Mouse (Mus musculus) bone marrow macrophage, adult 2 months (primary cell): Measurements from ENCODE around the gene Gdpd4. TPM values are rescaled to one million over a fixed set of nuclear protein-coding genes. Genes with fewer than 3 reads are reported as not detected.

Source experiments
- H3K27ac ChIP-seq: 2 replicates; pipeline ENCODE4 v1.5.1; 2012; ENCODE audit warnings: low read depth, low read length; ENCODE audit not compliant: insufficient read depth
- H3K4me1 ChIP-seq: 2 replicates; pipeline ENCODE4 v1.6.1; 2012; ENCODE audit warnings: low read length; ENCODE audit not compliant: control insufficient read depth, insufficient read depth
- H3K4me3 ChIP-seq: 2 replicates; pipeline ENCODE4 v1.5.1; 2012; ENCODE audit warnings: mild to moderate bottlenecking, low read length, moderate library complexity; ENCODE audit not compliant: insufficient read depth
- CTCF ChIP-seq: IDR thresholded peaks from 2 replicates; pipeline ENCODE4 v1.5.1; 2012; ENCODE audit warnings: low read depth, mild to moderate bottlenecking, low read length, moderate library complexity
- POLR2A ChIP-seq: IDR thresholded peaks from 2 replicates; pipeline ENCODE4 v1.6.1; 2012; ENCODE audit warnings: mild to moderate bottlenecking, low read depth, low read length, borderline replicate concordance
- polyA plus RNA-seq: library from polyadenylated mRNA; stranded (reverse); fragments of >200 nt; gene quantifications from 2 replicates; pipeline ENCODE4 v1.2.4, GENCODE M21; 2012; ENCODE audit not compliant: missing spikeins, insufficient read depth, insufficient read length

The Gdpd4 gene
- polyA plus RNA-seq, 1 experiment = not detected

DNA sequence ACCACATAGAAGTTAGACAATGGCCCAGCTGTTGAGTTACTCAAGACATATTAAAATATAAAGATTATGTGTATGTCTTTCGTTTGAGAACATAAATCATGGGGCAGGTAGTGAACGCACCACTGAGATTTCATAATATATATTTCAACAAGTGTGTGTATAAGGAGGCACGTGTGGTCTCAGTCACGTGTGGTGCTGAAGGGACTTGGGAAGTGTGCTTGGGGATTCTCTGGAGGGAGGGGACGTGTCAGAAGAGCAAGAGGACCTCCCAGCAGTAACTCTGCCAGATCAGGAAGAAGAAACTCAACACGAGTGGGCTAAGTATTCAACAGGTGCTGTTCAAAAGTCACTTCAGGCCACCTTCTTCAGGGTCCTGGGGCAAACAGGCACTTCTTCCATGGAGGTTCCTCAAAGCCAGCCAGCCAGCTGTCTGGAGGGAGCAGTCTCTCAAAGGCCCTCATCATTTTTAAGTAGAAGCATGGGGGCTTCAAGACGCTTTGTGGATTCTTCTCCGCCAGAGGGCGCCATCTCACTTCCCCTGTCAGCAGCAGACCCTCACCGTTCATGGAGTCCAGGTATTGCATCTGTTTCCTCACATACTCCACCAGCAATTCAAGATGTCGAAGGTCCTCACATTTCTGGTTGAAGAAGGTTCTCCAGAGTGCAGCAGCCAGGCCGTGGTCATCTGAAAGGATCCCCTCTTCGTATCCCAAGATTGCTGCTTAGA is 64.5 kb downstream of the Gdpd4 start:
- Histone ChIP-seq H3K4me1 (no peaks in the 10 kb centered on the region), H3K4me3 (no peak overlapping the region), H3K27ac (no peak overlapping the region)
- TF ChIP-seq CTCF (peak; percentile 58; the same call in 1 of the 2 replicates), POLR2A (no peak)

DNA sequence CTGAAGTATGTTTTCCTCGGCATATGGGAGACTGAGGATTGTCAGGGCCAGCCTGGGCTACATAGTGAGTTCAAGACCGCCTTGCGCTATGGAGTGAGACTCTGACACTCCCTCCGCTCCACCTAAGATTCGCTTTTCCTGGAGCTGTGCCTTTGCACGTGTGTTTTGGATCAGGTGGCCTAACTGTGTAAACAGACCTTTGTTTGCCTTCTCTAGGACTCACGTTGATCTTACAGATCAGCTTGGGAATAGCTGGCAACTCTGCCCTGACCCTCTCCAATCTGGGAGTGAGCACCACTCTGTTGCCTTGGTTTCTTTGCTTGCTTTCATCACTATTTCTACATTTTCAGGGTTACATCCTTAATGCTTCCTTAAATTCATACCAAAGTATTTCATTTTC is 82.9 kb downstream of the Gdpd4 start:
- Histone ChIP-seq H3K4me1 (no peaks in the 10 kb centered on the region), H3K4me3 (no peak overlapping the region), H3K27ac (no peak overlapping the region)
- no peak for TF ChIP-seq CTCF
- no peak for TF ChIP-seq POLR2A

DNA sequence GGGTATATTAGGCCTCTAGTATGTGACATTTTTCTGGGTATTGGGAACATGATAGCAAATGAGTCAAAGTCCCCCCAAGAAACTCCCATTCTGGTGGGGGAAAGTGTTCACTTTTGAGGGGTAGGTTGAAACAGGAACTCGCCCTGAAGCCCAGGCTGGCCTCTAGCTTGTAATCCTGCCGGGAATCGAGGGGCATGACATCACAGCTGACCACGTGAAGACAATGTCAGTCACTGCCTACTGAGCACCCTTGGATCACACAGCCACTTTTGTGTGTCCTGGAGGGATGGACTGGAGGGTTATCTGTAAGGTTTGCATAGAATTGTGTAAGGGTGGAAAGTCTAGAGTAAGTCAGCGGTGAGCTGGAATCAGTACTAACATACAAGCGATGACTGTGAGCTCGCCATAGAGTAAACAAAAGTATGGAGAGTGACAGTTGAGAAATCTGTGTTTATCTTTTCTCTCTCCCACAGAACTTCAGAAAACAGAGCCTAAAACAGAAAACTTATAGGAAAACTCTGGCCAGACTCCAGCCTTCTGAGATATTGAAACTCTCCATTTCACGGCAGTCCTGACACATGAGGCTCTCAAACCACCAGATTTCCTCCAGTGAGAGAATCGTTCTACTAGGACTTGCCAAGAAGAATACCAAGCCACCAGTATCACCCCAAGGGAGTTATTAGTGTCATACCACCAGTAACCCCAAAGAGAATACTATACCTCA is 128.5 kb downstream of the Gdpd4 start:
- Histone ChIP-seq H3K4me3 (no peak overlapping the region), H3K4me1 (peaks cover 34% of the 10 kb centered on the region), H3K27ac (no peak overlapping the region)
- TF ChIP-seq CTCF (no peak), POLR2A (no peak)

DNA sequence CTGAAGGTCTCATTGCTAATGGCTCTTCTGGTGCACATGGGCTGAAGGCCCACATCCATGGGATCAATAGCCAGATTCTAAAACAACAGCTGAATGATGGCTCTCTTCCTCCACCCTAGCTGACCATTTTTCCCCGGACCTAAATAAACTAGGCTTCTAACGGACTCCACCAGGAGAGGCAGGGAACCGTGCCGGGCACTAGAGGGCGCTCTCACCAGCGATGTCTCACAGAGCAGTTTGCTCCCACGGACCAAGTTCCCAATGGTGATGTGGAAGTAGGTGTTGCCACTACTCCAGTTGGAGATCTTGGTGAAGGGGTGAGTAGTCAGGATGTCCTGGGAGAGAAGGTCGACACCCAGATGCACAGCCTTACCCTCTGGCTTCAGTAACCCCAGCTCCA is 132.2 kb downstream of the Gdpd4 start:
- Histone ChIP-seq H3K27ac (no peak overlapping the region), H3K4me1 (peaks cover 42% of the 10 kb centered on the region), H3K4me3 (no peak overlapping the region)
- peak; percentile 91 for TF ChIP-seq CTCF
- TF ChIP-seq POLR2A = no peak

DNA sequence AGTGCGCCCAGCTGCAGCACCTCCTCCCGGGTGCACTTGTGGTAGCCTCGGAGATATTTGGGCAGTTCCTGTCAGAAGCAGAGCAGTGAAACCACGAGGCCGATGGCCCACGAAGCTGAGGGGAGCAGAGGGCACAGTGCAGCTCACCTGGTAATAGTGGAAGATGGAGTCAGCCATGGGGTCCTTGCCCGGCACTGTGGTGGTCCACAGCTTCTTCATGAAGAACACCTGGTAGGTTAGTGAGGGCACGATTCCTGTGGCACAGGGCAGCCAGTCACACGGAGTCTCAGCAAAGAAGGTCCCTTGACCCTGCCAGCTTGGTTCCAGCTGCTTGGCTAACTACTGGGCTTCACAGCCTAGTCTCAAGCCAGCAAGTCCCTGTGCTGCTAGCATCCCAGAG is 134.7 kb downstream of the Gdpd4 start:
- TF ChIP-seq CTCF (no peak), POLR2A (no peak)
- H3K4me3 ChIP-seq = no peak overlapping the region
- H3K27ac ChIP-seq = no peak overlapping the region
- peaks cover 35% of the 10 kb centered on the region for H3K4me1 ChIP-seq

GRCm38 (mm10) chr7:98054942-98055341 is 135.2 kb downstream of the Gdpd4 start:
- TF ChIP-seq CTCF = no peak
- no peak for TF ChIP-seq POLR2A
- no peak overlapping the region for H3K27ac ChIP-seq
- H3K4me1 ChIP-seq = peaks cover 31% of the 10 kb centered on the region
- H3K4me3 ChIP-seq = no peak overlapping the region

DNA sequence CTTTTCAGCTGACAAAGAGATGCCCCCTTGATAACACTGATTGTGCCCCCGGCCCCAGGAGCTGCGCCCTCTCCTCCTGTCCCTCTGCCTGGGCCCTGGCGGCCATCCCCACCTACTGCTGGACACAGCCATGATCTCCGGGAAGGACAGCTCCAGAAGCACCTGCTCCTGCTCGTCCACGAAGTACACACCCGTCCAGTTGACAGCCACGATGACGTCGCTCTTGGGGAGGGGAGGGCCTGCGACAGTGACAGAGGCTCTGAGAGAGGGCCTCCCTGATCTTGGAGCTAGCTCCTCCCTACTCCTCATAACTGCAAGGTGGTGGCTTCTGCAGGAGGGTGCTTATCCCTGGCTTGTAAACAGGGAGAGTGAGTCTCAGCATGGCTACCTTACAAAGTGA is 146.5 kb downstream of the Gdpd4 start:
- Histone ChIP-seq H3K27ac (no peak overlapping the region), H3K4me1 (no peaks in the 10 kb centered on the region), H3K4me3 (no peak overlapping the region)
- TF ChIP-seq POLR2A (no peak), CTCF (no peak)

DNA sequence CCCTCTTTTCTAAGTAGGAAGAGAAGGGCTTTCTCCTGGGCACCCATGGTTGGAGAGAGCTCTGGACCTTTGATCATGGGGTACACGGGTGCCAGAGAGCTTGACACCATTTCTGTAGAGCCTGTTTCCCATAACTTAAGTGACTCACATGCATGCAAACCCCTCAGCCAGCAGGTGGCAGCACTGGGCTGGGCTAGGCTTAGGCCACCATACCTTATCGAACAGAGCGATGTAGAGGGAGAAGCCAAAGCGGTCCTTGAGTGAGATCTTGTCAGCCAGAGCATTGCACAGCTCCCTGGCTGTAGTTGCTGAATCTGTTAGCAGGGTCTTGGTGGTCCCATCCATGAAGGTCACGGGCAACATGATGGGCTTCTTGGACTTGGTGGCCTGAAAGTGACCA is 151.9 kb downstream of the Gdpd4 start:
- Histone ChIP-seq H3K4me3 (no peak overlapping the region), H3K27ac (no peak overlapping the region), H3K4me1 (no peaks in the 10 kb centered on the region)
- TF ChIP-seq POLR2A = no peak
- peak; percentile 94 for TF ChIP-seq CTCF

DNA sequence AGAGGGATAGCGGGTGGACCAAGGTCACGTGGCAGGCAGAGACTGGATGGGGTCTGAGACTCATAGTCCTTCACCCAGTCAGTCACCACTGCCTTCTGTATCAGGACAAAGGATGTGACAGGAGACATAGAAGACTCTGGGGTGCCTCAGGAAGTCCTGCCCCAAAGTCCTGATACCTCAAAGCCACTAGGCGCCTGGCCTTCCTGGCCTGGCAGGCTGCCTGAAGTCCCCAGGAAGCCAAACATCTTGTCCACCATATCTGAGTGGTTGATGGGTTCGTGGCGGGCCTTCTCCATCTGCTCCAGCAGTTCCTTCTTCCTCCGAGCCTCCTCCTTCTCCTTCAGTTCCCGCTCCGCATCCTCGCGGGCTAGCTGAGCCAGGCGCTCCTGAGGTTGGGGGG is 157.7 kb downstream of the Gdpd4 start:
- H3K4me1 ChIP-seq = peaks cover 6% of the 10 kb centered on the region
- no peak for TF ChIP-seq CTCF
- TF ChIP-seq POLR2A = no peak
- no peak overlapping the region for H3K4me3 ChIP-seq
- H3K27ac ChIP-seq = no peak overlapping the region

DNA sequence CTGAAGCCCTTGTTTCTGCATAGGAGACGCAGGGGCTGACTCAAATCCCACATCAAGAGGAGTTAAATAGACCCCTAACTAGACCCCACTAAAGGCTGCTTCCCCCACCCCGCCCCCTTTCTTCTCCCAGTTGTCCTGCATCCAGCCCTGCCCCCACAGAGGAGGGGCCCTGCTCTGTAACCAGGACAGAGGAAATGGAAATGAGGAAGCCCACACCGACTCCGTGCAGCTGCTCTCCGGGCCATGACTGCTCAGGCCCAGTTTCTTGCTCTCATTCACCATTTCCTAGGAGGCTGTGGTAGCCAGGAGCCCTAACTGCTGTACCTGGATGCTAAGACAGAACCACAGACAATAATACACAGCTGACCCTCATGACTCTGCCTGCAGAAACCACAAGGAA is 162.6 kb downstream of the Gdpd4 start:
- Histone ChIP-seq H3K27ac (peak overlapping the region; percentile 53), H3K4me3 (peak overlapping the region; percentile 33; the same call in 1 of the 2 replicates), H3K4me1 (peaks cover 26% of the 10 kb centered on the region)
- TF ChIP-seq CTCF (no peak), POLR2A (no peak)
